Mouse (Mus musculus): ENCODE data around the gene Fndc3b. TPM values are rescaled to one million over a fixed set of nuclear protein-coding genes. Genes with fewer than 3 reads are reported as not detected.
"Not testable (repeated sequence)": the region's sequence is repeated elsewhere in the genome, so short reads cannot be mapped to it uniquely, and the experiment has no call there.

The Fndc3b gene
- polyA plus RNA-seq, 1 experiment from 2014 or later: 8.2 TPM

DNA sequence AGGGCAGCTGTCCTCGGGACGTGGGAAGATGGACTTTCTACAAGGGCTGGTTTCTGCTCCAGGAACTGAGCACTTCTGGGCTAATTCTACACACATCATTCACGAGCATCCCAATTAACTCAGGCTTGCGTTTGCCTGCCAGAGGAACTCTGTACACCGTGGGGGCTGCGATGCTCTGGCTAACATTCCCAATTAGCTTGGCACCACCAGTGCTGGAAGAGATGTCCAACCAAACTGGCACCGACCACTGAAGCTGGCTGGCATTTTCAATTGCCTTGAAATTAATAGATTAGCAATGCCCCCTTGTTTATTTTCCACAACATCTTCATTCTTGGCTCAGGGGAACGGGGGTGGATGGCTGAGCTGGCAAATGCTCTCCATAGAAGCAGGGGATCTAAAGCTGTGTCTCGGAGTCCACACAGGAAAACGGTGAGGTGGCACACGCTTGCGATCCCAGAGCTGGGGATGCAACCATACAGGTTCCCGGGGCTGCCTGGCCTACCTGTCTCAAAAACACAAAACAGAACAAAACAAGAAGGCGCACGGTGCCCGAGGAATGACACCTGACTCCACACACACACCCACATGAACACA lies 232.4 kb downstream of the Fndc3b start:
- H3K4me3 ChIP-seq (ENCODE audit: low read depth, low read length): no peak overlapping the region
- H3K9ac ChIP-seq (ENCODE audit: low read depth, low read length): no peak overlapping the region
- H3K4me1 ChIP-seq (ENCODE audit: control insufficient read depth, insufficient read depth, low read length): no peaks in the 10 kb centered on the region
- H3K27me3 ChIP-seq (ENCODE audit: control insufficient read depth, insufficient read depth, low read depth, low read length): no peaks in the 10 kb centered on the region
- 83% methylated on average over 16 of the region's 16 CpGs for WGBS
- no peaks in the 10 kb centered on the region for H3K9me3 ChIP-seq (replicated peaks; ENCODE audit: control insufficient read depth, low read length, poor library complexity, severe bottlenecking)
- H3K27ac ChIP-seq (ENCODE audit: low read length): no peak overlapping the region
- no peaks in the 10 kb centered on the region for H3K36me3 ChIP-seq (ENCODE audit: control insufficient read depth, insufficient read depth, low read length)
- no peak overlapping the region for H3K4me2 ChIP-seq (ENCODE audit: low read length)
- ATAC-seq: peak; percentile 71

DNA sequence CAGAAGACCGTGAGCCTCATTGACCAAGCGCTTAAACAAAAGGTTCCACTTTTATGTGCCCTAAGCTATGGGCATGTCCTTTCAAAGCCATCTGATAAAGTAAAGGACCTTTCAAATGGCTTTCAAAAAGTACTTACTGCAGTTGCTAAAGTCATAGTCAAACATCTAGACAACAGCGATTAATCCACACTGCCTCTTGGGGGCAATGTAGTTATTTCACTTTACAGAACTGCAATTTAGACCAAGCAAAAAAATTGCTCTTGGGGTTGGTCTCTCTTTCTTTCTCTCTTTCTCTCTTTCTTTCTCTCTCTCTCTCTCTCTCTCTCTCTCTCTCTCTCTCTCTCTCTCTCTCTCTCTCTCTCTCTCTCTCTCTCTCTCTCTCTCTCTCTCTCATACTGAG lies 233.4 kb downstream of the Fndc3b start:
- not testable (repeated sequence) for H3K4me1 ChIP-seq (ENCODE audit: control insufficient read depth, insufficient read depth, low read length); H3K4me3 ChIP-seq (ENCODE audit: low read depth, low read length); H3K27me3 ChIP-seq (ENCODE audit: control insufficient read depth, insufficient read depth, low read depth, low read length); H3K9ac ChIP-seq (ENCODE audit: low read depth, low read length); H3K36me3 ChIP-seq (ENCODE audit: control insufficient read depth, insufficient read depth, low read length); ATAC-seq; H3K9me3 ChIP-seq (replicated peaks; ENCODE audit: control insufficient read depth, low read length, poor library complexity, severe bottlenecking); H3K27ac ChIP-seq (ENCODE audit: low read length); H3K4me2 ChIP-seq (ENCODE audit: low read length)
- WGBS: 94% methylated on average over 3 of the region's 3 CpGs

DNA sequence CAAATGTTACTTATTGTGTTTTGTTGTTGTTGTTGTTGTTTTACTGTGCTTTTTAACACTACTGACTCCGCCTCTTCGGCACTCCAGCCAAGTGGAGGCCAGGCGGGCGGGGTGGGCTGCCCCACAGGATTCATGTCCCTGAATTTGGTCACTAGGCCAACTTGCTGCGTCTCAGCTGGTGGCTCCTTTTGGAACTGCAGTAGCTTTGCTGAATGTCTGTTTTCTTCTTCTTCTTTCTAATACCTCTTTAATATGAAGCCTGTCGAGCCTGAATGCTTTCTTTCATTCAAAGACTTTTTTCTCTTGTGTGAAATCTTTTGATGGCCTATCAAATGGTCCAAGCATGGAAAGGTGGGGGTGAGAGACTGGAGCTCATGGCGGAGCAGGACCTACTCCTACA lies 235.2 kb downstream of the Fndc3b start:
- WGBS: 59% methylated on average over 7 of the region's 7 CpGs
- ATAC-seq: no peak
- H3K9me3 ChIP-seq (replicated peaks; ENCODE audit: control insufficient read depth, low read length, poor library complexity, severe bottlenecking): no peaks in the 10 kb centered on the region
- H3K9ac ChIP-seq (ENCODE audit: low read depth, low read length): no peak overlapping the region
- H3K4me2 ChIP-seq (ENCODE audit: low read length): no peak overlapping the region
- no peaks in the 10 kb centered on the region for H3K4me1 ChIP-seq (ENCODE audit: control insufficient read depth, insufficient read depth, low read length)
- no peak overlapping the region for H3K27ac ChIP-seq (ENCODE audit: low read length)
- no peaks in the 10 kb centered on the region for H3K27me3 ChIP-seq (ENCODE audit: control insufficient read depth, insufficient read depth, low read depth, low read length)
- H3K36me3 ChIP-seq (ENCODE audit: control insufficient read depth, insufficient read depth, low read length): no peaks in the 10 kb centered on the region
- no peak overlapping the region for H3K4me3 ChIP-seq (ENCODE audit: low read depth, low read length)

- Histone ChIP-seq H3K27me3 (ENCODE audit: control insufficient read depth, insufficient read depth, low read depth, low read length) (no peaks in the 10 kb centered on the region), H3K4me1 (ENCODE audit: control insufficient read depth, insufficient read depth, low read length) (no peaks in the 10 kb centered on the region), H3K4me3 (ENCODE audit: low read depth, low read length) (no peak overlapping the region), H3K9ac (ENCODE audit: low read depth, low read length) (no peak overlapping the region), H3K9me3 (replicated peaks; ENCODE audit: control insufficient read depth, low read length, poor library complexity, severe bottlenecking) (no peaks in the 10 kb centered on the region), H3K27ac (ENCODE audit: low read length) (no peak overlapping the region), H3K4me2 (ENCODE audit: low read length) (no peak overlapping the region), H3K36me3 (ENCODE audit: control insufficient read depth, insufficient read depth, low read length) (no peaks in the 10 kb centered on the region)
- no peak for ATAC-seq
- 93% methylated on average over 14 of the region's 14 CpGs for WGBS
Measured at GRCm38 (mm10) chr3:27473801-27474599, 237.1 kb downstream of the Fndc3b start.

DNA sequence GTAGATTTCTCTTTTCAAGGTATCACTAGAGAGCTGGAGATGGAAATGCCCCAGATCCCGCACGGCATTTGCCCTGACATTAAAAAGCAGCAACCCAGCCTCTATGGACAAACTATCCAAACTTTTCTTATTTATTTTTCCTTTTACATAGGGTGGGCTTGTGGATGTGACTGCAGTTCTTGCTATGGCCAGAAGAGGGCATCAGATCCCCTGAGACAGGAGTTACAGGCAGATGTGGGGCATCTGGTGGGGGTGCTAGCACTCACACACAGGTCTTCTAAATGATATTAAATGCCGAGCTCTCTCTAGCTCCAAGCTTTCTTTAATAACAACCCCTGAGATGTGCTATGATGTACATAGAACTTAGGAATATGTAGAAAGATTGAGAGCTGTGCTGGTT lies 238.3 kb downstream of the Fndc3b start:
- no peak for ATAC-seq
- Histone ChIP-seq H3K27me3 (ENCODE audit: control insufficient read depth, insufficient read depth, low read depth, low read length) (no peaks in the 10 kb centered on the region), H3K36me3 (ENCODE audit: control insufficient read depth, insufficient read depth, low read length) (no peaks in the 10 kb centered on the region), H3K4me1 (ENCODE audit: control insufficient read depth, insufficient read depth, low read length) (no peaks in the 10 kb centered on the region), H3K4me3 (ENCODE audit: low read depth, low read length) (no peak overlapping the region), H3K9me3 (replicated peaks; ENCODE audit: control insufficient read depth, low read length, poor library complexity, severe bottlenecking) (no peaks in the 10 kb centered on the region), H3K4me2 (ENCODE audit: low read length) (no peak overlapping the region), H3K27ac (ENCODE audit: low read length) (no peak overlapping the region), H3K9ac (ENCODE audit: low read depth, low read length) (no peak overlapping the region)
- 99% methylated on average over 3 of the region's 3 CpGs for WGBS

- Histone ChIP-seq H3K4me1 (ENCODE audit: control insufficient read depth, insufficient read depth, low read length) (no peaks in the 10 kb centered on the region), H3K9ac (ENCODE audit: low read depth, low read length) (no peak overlapping the region), H3K36me3 (ENCODE audit: control insufficient read depth, insufficient read depth, low read length) (no peaks in the 10 kb centered on the region), H3K9me3 (replicated peaks; ENCODE audit: control insufficient read depth, low read length, poor library complexity, severe bottlenecking) (no peaks in the 10 kb centered on the region), H3K4me3 (ENCODE audit: low read depth, low read length) (no peak overlapping the region), H3K27me3 (ENCODE audit: control insufficient read depth, insufficient read depth, low read depth, low read length) (no peaks in the 10 kb centered on the region), H3K27ac (ENCODE audit: low read length) (no peak overlapping the region), H3K4me2 (ENCODE audit: low read length) (no peak overlapping the region)
- ATAC-seq: no peak
- 85% methylated on average over 8 of the region's 8 CpGs for WGBS
Measured at GRCm38 (mm10) chr3:27470781-27471180, 240.3 kb downstream of the Fndc3b start.

DNA sequence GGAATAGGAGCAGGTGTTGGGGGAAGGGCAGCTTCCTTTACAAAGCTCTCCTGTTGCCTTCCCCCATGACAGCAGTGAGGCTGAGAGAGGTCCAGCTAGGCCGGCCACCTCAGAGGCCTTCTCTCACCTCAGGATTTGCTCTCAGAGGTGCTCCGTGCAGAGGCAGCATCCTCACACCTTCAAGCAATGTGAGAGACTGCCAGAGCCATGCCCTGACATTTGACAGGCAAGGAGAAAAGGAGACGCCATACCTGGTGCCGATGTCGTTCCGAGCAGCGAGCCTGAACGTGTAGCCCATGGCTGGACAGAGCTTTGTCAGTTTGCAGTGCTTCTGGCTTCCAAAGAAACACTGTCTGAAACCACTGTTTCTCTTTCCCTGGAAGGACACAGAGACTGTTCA lies 241.1 kb downstream of the Fndc3b start:
- 93% methylated on average over 8 of the region's 8 CpGs for WGBS
- no peaks in the 10 kb centered on the region for H3K27me3 ChIP-seq (ENCODE audit: control insufficient read depth, insufficient read depth, low read depth, low read length)
- H3K4me1 ChIP-seq (ENCODE audit: control insufficient read depth, insufficient read depth, low read length): no peaks in the 10 kb centered on the region
- no peaks in the 10 kb centered on the region for H3K9me3 ChIP-seq (replicated peaks; ENCODE audit: control insufficient read depth, low read length, poor library complexity, severe bottlenecking)
- no peak overlapping the region for H3K4me2 ChIP-seq (ENCODE audit: low read length)
- no peak overlapping the region for H3K27ac ChIP-seq (ENCODE audit: low read length)
- no peak for ATAC-seq
- H3K4me3 ChIP-seq (ENCODE audit: low read depth, low read length): no peak overlapping the region
- H3K9ac ChIP-seq (ENCODE audit: low read depth, low read length): no peak overlapping the region
- no peaks in the 10 kb centered on the region for H3K36me3 ChIP-seq (ENCODE audit: control insufficient read depth, insufficient read depth, low read length)

DNA sequence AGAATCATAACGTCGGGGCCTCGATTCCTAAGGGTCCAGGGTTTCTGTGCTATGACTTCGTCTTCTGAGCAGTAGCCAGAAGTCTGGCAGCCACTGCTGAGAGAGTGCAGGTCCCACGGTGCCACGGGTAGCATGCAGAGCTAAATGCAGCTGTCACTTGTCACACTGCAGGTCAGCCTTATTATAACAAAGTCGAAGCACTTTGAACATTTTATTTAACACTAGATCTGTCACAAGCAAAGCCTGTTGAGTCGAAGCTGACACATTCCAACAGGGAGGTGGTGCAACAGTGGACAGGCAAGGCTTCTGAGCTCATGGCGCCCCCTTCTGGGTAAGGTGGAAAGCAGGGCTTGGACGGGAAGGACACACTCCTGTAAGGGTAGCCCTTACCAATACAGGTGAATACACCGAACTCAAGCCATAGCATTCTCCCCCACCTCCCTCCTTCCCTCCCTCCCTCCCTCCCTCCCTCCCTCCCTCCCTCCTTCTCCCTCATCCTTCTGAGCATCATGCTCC lies 243.5 kb downstream of the Fndc3b start:
- WGBS: 82% methylated on average over 11 of the region's 11 CpGs
- H3K4me3 ChIP-seq (ENCODE audit: low read depth, low read length): no peak overlapping the region
- ATAC-seq: no peak
- no peaks in the 10 kb centered on the region for H3K9me3 ChIP-seq (replicated peaks; ENCODE audit: control insufficient read depth, low read length, poor library complexity, severe bottlenecking)
- H3K4me1 ChIP-seq (ENCODE audit: control insufficient read depth, insufficient read depth, low read length): no peaks in the 10 kb centered on the region
- no peak overlapping the region for H3K4me2 ChIP-seq (ENCODE audit: low read length)
- H3K27ac ChIP-seq (ENCODE audit: low read length): no peak overlapping the region
- no peak overlapping the region for H3K9ac ChIP-seq (ENCODE audit: low read depth, low read length)
- no peaks in the 10 kb centered on the region for H3K27me3 ChIP-seq (ENCODE audit: control insufficient read depth, insufficient read depth, low read depth, low read length)
- H3K36me3 ChIP-seq (ENCODE audit: control insufficient read depth, insufficient read depth, low read length): no peaks in the 10 kb centered on the region

DNA sequence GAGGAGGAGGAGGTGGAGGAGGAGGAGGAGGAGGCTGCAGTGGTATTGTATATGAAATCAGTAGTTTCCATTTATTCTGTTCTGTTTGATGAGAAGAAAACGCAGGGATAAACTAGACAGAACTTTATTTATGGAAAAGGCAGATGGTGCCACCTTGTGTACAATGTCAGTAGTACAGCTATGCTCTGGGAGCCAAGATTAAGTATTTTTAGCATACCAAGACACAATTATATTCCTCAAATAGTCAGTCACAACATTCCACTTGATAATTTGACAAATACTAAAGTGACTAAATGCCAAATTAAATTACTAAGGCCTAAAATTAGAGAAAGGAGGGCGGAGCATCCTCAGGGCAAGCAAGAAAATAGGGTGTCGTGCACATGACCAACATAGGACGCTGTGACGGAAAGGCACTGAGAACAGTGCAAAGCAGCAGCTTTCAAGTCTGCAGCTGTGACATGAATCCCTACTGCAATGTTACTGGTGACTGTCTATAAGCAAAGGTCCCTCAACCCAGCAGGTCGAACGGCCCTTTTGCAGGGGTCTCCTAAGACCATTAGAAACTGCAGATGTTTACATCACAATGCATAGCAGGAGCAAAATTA lies 244.7 kb downstream of the Fndc3b start:
- ATAC-seq: no peak
- Histone ChIP-seq H3K27ac (ENCODE audit: low read length) (no peak overlapping the region), H3K9me3 (replicated peaks; ENCODE audit: control insufficient read depth, low read length, poor library complexity, severe bottlenecking) (no peaks in the 10 kb centered on the region), H3K27me3 (ENCODE audit: control insufficient read depth, insufficient read depth, low read depth, low read length) (no peaks in the 10 kb centered on the region), H3K4me3 (ENCODE audit: low read depth, low read length) (no peak overlapping the region), H3K9ac (ENCODE audit: low read depth, low read length) (no peak overlapping the region), H3K4me2 (ENCODE audit: low read length) (no peak overlapping the region), H3K36me3 (ENCODE audit: control insufficient read depth, insufficient read depth, low read length) (no peaks in the 10 kb centered on the region), H3K4me1 (ENCODE audit: control insufficient read depth, insufficient read depth, low read length) (no peaks in the 10 kb centered on the region)
- 76% methylated on average over 7 of the region's 7 CpGs for WGBS
